Mouse (Mus musculus): Measurements from ENCODE around the gene Cldn14. TPM values are rescaled to one million over a fixed set of nuclear protein-coding genes. Genes with fewer than 3 reads are reported as not detected.
"Not testable (repeated sequence)": the region's sequence is repeated elsewhere in the genome, so short reads cannot be mapped to it uniquely, and the experiment has no call there.

The Cldn14 gene
- polyA plus RNA-seq, 1 experiment from 2014 or later = 0.14 TPM

GRCm38 (mm10) chr16:94038272-94038985 lies 29.8 kb upstream of the Cldn14 start:
- Histone ChIP-seq H3K36me3 (ENCODE audit: control insufficient read depth, insufficient read depth, low read length) (no peaks in the 10 kb centered on the region), H3K27me3 (replicated peaks; ENCODE audit: control insufficient read depth, insufficient read depth, low read length) (peaks cover 15% of the 10 kb centered on the region), H3K4me2 (ENCODE audit: low read depth, low read length) (no peak overlapping the region), H3K27ac (replicated peaks; ENCODE audit: low read depth, low read length) (no peak overlapping the region), H3K9me3 (ENCODE audit: control insufficient read depth, low read length) (no peaks in the 10 kb centered on the region), H3K4me1 (ENCODE audit: control insufficient read depth, insufficient read depth, low read length) (peaks cover 16% of the 10 kb centered on the region; the same call in 1 of the 2 replicates), H3K9ac (ENCODE audit: low read depth, low read length) (no peak overlapping the region), H3K4me3 (ENCODE audit: low read depth, low read length) (no peak overlapping the region)
- peak; percentile 67 for DNase-seq (ENCODE audit: low spot score)
- WGBS = 65% methylated on average over 12 of the region's 12 CpGs
- ATAC-seq (ENCODE audit: low read depth) = peak; percentile 47; the same call in 1 of the 2 replicates

DNA sequence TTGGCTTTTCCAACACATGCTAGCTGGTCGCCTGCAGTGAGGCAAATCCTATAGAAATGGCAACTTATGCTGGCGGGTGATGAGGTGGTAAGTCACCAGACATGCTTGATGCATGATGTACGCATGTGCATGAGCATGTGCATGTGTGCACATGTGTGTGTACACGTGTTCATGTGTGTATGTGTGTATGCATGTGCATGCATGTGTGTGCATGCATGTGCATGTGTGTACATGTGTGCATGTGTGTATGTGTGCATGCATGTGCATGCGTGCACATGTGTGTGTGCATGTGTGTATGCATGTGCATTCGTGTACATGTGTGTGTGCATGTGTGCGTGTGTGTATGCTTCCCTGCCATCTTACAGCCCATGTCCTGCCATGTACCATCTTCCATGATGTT lies 28.6 kb upstream of the Cldn14 start:
- Histone ChIP-seq H3K9ac (ENCODE audit: low read depth, low read length) (no peak overlapping the region), H3K4me3 (ENCODE audit: low read depth, low read length) (no peak overlapping the region), H3K4me1 (ENCODE audit: control insufficient read depth, insufficient read depth, low read length) (peaks cover 16% of the 10 kb centered on the region; the same call in 1 of the 2 replicates), H3K27me3 (replicated peaks; ENCODE audit: control insufficient read depth, insufficient read depth, low read length) (peaks cover 14% of the 10 kb centered on the region), H3K4me2 (ENCODE audit: low read depth, low read length) (no peak overlapping the region), H3K9me3 (ENCODE audit: control insufficient read depth, low read length) (no peaks in the 10 kb centered on the region), H3K27ac (replicated peaks; ENCODE audit: low read depth, low read length) (no peak overlapping the region), H3K36me3 (ENCODE audit: control insufficient read depth, insufficient read depth, low read length) (no peaks in the 10 kb centered on the region)
- ATAC-seq (ENCODE audit: low read depth) (no peak), DNase-seq (ENCODE audit: low spot score) (no peak)
- WGBS = 92% methylated on average over 7 of the region's 7 CpGs

DNA sequence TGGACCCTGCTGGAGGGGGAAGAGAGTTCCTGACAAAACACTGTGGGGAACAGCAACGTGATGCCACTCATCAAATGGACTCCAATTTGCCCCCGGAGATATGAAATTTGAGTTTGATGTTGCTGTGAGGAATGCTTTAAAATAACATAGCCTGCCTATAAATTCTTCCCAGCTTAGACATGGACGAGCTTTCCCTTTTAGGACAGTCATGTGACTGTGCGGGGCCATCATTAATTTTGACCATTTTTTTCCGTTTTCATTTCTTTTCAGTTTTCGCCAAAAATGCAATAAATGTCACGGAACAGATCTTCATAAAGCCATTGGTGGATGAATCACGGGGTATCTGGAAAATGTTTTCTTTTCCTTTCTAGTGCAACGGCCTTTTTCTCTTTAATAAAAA lies 25.5 kb upstream of the Cldn14 start:
- H3K27ac ChIP-seq (replicated peaks; ENCODE audit: low read depth, low read length) = no peak overlapping the region
- DNase-seq (ENCODE audit: low spot score) (peak; percentile 20), ATAC-seq (ENCODE audit: low read depth) (no peak)
- no peak overlapping the region for H3K4me2 ChIP-seq (ENCODE audit: low read depth, low read length)
- no peak overlapping the region for H3K4me3 ChIP-seq (ENCODE audit: low read depth, low read length)
- H3K36me3 ChIP-seq (ENCODE audit: control insufficient read depth, insufficient read depth, low read length) = no peaks in the 10 kb centered on the region
- H3K9me3 ChIP-seq (ENCODE audit: control insufficient read depth, low read length) = no peaks in the 10 kb centered on the region
- no peaks in the 10 kb centered on the region for H3K27me3 ChIP-seq (replicated peaks; ENCODE audit: control insufficient read depth, insufficient read depth, low read length)
- H3K9ac ChIP-seq (ENCODE audit: low read depth, low read length) = no peak overlapping the region
- 44% methylated on average over 9 of the region's 9 CpGs for WGBS
- H3K4me1 ChIP-seq (ENCODE audit: control insufficient read depth, insufficient read depth, low read length) = peaks cover 5% of the 10 kb centered on the region; the same call in 1 of the 2 replicates

DNA sequence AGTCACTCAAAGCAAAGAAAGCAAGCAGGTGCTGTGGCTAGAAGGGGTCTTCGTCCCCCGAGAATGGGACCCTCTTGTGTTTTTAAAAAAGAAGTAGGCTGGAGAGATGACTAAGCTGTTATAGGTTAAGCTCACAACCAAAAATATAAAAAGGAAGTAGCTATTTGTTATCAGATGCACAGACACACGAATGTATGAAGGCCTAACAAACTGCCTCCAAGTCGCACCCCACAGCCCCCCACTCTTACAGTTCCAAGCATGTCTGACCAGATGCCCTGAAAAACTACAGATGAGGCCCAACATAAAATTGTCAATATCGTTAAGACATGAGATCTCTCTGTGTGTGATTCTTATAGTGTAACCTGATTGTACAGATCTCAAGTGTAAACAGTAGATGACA lies 23.6 kb upstream of the Cldn14 start:
- Histone ChIP-seq H3K4me1 (ENCODE audit: control insufficient read depth, insufficient read depth, low read length) (peaks cover 14% of the 10 kb centered on the region), H3K9ac (ENCODE audit: low read depth, low read length) (no peak overlapping the region), H3K4me2 (ENCODE audit: low read depth, low read length) (no peak overlapping the region), H3K4me3 (ENCODE audit: low read depth, low read length) (no peak overlapping the region), H3K27me3 (replicated peaks; ENCODE audit: control insufficient read depth, insufficient read depth, low read length) (no peaks in the 10 kb centered on the region), H3K27ac (replicated peaks; ENCODE audit: low read depth, low read length) (no peak overlapping the region), H3K36me3 (ENCODE audit: control insufficient read depth, insufficient read depth, low read length) (no peaks in the 10 kb centered on the region), H3K9me3 (ENCODE audit: control insufficient read depth, low read length) (no peaks in the 10 kb centered on the region)
- DNase-seq (ENCODE audit: low spot score) = no peak
- 83% methylated on average over 5 of the region's 5 CpGs for WGBS
- ATAC-seq (ENCODE audit: low read depth) = no peak

GRCm38 (mm10) chr16:94023352-94024280 lies 15.0 kb upstream of the Cldn14 start:
- H3K9me3 ChIP-seq (ENCODE audit: control insufficient read depth, low read length) = peaks cover 10% of the 10 kb centered on the region

DNA sequence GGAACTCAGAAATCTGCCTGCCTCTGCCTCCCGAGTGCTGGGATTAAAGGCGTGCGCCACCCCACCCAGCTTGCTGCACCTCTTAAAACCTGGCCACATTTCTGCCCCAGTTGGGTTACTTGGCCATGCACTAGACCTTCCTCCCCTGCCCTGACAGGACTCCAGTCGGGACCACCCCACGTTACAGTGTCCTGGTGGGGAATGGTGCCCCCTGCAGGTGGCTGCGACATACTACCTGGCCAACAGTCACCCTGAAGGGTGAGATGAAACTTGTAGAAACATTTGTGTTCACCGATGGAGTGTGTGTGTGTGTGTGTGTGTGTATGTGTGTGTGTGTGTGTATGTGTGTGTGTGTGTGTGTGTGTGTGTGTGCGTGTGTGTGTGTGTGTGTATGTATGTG lies 11.1 kb upstream of the Cldn14 start:
- not testable (repeated sequence) for H3K9ac ChIP-seq (ENCODE audit: low read depth, low read length); ATAC-seq (ENCODE audit: low read depth); DNase-seq (ENCODE audit: low spot score); H3K4me3 ChIP-seq (ENCODE audit: low read depth, low read length); H3K4me2 ChIP-seq (ENCODE audit: low read depth, low read length); H3K36me3 ChIP-seq (ENCODE audit: control insufficient read depth, insufficient read depth, low read length); H3K9me3 ChIP-seq (ENCODE audit: control insufficient read depth, low read length); H3K4me1 ChIP-seq (ENCODE audit: control insufficient read depth, insufficient read depth, low read length); H3K27ac ChIP-seq (replicated peaks; ENCODE audit: low read depth, low read length); H3K27me3 ChIP-seq (replicated peaks; ENCODE audit: control insufficient read depth, insufficient read depth, low read length)
- 76% methylated on average over 8 of the region's 8 CpGs for WGBS

More at GRCm38 (mm10) chr16:94023352-94024280, 15.0 kb upstream of the Cldn14 start:
- Histone ChIP-seq H3K4me2 (ENCODE audit: low read depth, low read length) (peak overlapping the region; percentile 15; the same call in 1 of the 2 replicates), H3K27me3 (replicated peaks; ENCODE audit: control insufficient read depth, insufficient read depth, low read length) (no peaks in the 10 kb centered on the region), H3K4me1 (ENCODE audit: control insufficient read depth, insufficient read depth, low read length) (peaks cover 12% of the 10 kb centered on the region), H3K9ac (ENCODE audit: low read depth, low read length) (no peak overlapping the region), H3K27ac (replicated peaks; ENCODE audit: low read depth, low read length) (no peak overlapping the region; the same call in 1 of the 2 replicates), H3K36me3 (ENCODE audit: control insufficient read depth, insufficient read depth, low read length) (no peaks in the 10 kb centered on the region), H3K4me3 (ENCODE audit: low read depth, low read length) (no peak overlapping the region)
- WGBS = 58% methylated on average over 28 of the region's 28 CpGs
- peak; percentile 81 for DNase-seq (ENCODE audit: low spot score)
- ATAC-seq (ENCODE audit: low read depth) = peak; percentile 90

GRCm38 (mm10) chr16:94017953-94018352 lies 9.3 kb upstream of the Cldn14 start:
- no peak overlapping the region for H3K27ac ChIP-seq (replicated peaks; ENCODE audit: low read depth, low read length)
- H3K36me3 ChIP-seq (ENCODE audit: control insufficient read depth, insufficient read depth, low read length) = no peaks in the 10 kb centered on the region
- H3K9me3 ChIP-seq (ENCODE audit: control insufficient read depth, low read length) = no peaks in the 10 kb centered on the region
- H3K9ac ChIP-seq (ENCODE audit: low read depth, low read length) = no peak overlapping the region
- 73% methylated on average over 4 of the region's 4 CpGs for WGBS
- no peaks in the 10 kb centered on the region for H3K27me3 ChIP-seq (replicated peaks; ENCODE audit: control insufficient read depth, insufficient read depth, low read length)
- no peak overlapping the region for H3K4me2 ChIP-seq (ENCODE audit: low read depth, low read length)
- no peaks in the 10 kb centered on the region for H3K4me1 ChIP-seq (ENCODE audit: control insufficient read depth, insufficient read depth, low read length)
- no peak for ATAC-seq (ENCODE audit: low read depth)
- no peak for DNase-seq (ENCODE audit: low spot score)
- no peak overlapping the region for H3K4me3 ChIP-seq (ENCODE audit: low read depth, low read length)

DNA sequence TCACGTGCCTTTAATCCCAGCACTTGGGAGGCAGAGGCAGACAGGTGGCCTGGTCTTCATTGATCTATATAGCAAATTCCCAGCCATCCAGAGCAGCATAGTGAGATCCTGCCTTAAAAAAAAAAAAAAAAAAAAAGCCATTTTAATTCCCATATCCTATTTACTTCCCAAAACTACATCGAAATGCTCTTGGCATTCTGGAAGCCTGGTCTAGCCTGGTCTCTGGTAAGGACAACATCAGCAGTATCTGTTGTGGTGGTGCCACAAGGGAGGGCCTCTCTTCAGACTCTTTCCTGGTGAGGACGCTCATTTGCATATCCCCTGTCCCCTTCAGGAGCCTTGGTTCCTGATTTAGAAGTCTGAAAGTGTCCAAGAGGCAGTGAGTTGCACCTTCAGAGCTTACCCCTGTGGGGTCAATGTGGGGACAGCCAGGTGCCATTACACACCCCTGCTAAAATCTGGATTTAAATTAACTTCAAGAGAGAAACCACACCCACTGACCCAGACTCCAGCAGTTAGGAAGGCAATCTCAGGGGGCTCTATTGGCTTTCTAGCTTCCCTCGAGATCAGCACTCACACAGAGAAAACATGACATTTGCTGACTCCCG lies 6.0 kb upstream of the Cldn14 start:
- Histone ChIP-seq H3K4me1 (ENCODE audit: control insufficient read depth, insufficient read depth, low read length) (no peaks in the 10 kb centered on the region), H3K27ac (replicated peaks; ENCODE audit: low read depth, low read length) (no peak overlapping the region), H3K36me3 (ENCODE audit: control insufficient read depth, insufficient read depth, low read length) (no peaks in the 10 kb centered on the region), H3K4me2 (ENCODE audit: low read depth, low read length) (no peak overlapping the region), H3K9me3 (ENCODE audit: control insufficient read depth, low read length) (no peaks in the 10 kb centered on the region), H3K9ac (ENCODE audit: low read depth, low read length) (no peak overlapping the region), H3K27me3 (replicated peaks; ENCODE audit: control insufficient read depth, insufficient read depth, low read length) (no peaks in the 10 kb centered on the region), H3K4me3 (ENCODE audit: low read depth, low read length) (no peak overlapping the region)
- 76% methylated on average over 5 of the region's 5 CpGs for WGBS
- no peak for ATAC-seq (ENCODE audit: low read depth)
- no peak for DNase-seq (ENCODE audit: low spot score)
